Mouse (Mus musculus) kidney, adult 2 months (tissue): ENCODE data around the gene St3gal2. TPM values are rescaled to one million over a fixed set of nuclear protein-coding genes. Genes with fewer than 3 reads are reported as not detected.
"Not testable (repeated sequence)": the region's sequence is repeated elsewhere in the genome, so short reads cannot be mapped to it uniquely, and the experiment has no call there.

Source experiments
- DNase-seq: peaks from one replicate; pipeline ENCODE4 v3.0.0; 2021
- H3K27ac ChIP-seq: fragments of 200-500 bp; 2 replicates; pipeline ENCODE4 v1.5.1; 2012; ENCODE audit warnings: low read depth, low read length, control low read depth, inconsistent platforms; ENCODE audit not compliant: insufficient read depth
- H3K27me3 ChIP-seq: fragments of 200-500 bp; replicated peaks from 2 replicates; pipeline ENCODE4 v1.6.1; 2012; ENCODE audit warnings: mild to moderate bottlenecking, moderate library complexity, low read length, inconsistent platforms; ENCODE audit not compliant: control insufficient read depth, insufficient read depth
- H3K36me3 ChIP-seq: fragments of 200-500 bp; 2 replicates; pipeline ENCODE4 v1.6.1; 2012; ENCODE audit warnings: mild to moderate bottlenecking, moderate library complexity, low read length, inconsistent platforms; ENCODE audit not compliant: control insufficient read depth, insufficient read depth
- H3K4me1 ChIP-seq: fragments of 200-500 bp; 2 replicates; pipeline ENCODE4 v1.6.1; 2011; ENCODE audit warnings: low read length; ENCODE audit not compliant: control insufficient read depth, insufficient read depth
- H3K4me3 ChIP-seq: fragments of 200-500 bp; 2 replicates; pipeline ENCODE4 v1.5.1; 2011; ENCODE audit warnings: mild to moderate bottlenecking, low read depth, low read length, control low read depth; ENCODE audit not compliant: insufficient read depth
- CTCF ChIP-seq: fragments of 200-500 bp; conservative IDR thresholded peaks from 2 replicates; pipeline ENCODE4 v1.5.1; 2011; ENCODE audit warnings: low read depth, mild to moderate bottlenecking, control low read depth, low read length, moderate library complexity, mixed read lengths; ENCODE audit not compliant: insufficient read depth, insufficient read length
- POLR2A ChIP-seq: fragments of 200-500 bp; IDR thresholded peaks from one replicate; pipeline ENCODE4 v1.6.1; 2011; ENCODE audit warnings: low read depth, low read length, control low read depth
- WGBS: fragments of 180-500 bp; shearing (Covaris S2); methylation state at CpG from one replicate; pipeline ENCODE4 v1.1.7; 2018; 5-methylcytosine and 5-hydroxymethylcytosine counted together
- polyA plus RNA-seq: library from polyadenylated mRNA; depleted of rRNA; stranded (reverse); fragments of >200 nt; gene quantifications from 2 replicates; pipeline ENCODE4 v1.2.3, GENCODE M21; 2012

Gene St3gal2
- polyA plus RNA-seq, 1 experiment, result 28.6 TPM

DNA sequence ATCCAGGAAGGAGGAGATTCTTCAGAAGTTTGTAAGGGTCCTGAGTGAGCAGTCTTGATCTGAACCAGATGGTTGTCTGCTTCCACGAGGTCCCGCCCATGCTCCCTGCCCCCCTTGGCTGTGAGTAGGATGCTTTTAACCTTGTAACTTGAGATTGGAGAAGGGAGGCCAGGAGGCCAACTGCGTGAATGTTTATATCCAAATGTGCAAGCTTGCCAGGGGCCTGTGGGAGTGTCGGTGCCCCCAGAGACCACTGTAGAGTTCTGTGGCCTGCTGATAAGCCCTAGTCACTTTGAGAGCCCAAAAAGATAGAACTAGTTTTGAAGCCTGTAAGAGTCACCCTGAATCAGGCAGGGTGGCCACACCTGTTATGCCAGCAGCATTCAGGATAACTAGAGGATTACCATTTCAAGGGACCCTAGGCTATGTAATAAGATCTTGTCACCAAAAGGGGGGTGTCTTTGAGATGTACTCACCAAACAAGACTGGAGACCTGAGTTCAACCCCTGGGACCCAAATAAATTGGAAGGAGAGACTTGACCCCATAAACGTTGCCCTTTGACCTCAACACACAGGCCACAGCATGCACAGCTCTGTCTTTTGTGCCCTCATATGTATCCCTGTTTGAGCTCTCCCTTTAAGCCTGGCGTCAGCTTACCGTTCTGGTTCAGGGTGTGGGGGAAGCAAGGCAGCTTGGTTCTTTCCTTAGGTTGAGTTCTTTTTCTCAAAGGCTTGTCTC, 1.9 kb downstream of the St3gal2 start:
- DNase-seq, result peak; percentile 51
- no peaks in the 10 kb centered on the region for H3K27me3 ChIP-seq
- no peaks in the 10 kb centered on the region for H3K36me3 ChIP-seq
- no peak overlapping the region for H3K4me3 ChIP-seq
- H3K27ac ChIP-seq, result no peak overlapping the region
- WGBS, result 46% methylated on average over 7 of the region's 7 CpGs
- TF ChIP-seq POLR2A (no peak), CTCF (no peak)
- peaks cover 15% of the 10 kb centered on the region; the same call in 1 of the 2 replicates for H3K4me1 ChIP-seq

DNA sequence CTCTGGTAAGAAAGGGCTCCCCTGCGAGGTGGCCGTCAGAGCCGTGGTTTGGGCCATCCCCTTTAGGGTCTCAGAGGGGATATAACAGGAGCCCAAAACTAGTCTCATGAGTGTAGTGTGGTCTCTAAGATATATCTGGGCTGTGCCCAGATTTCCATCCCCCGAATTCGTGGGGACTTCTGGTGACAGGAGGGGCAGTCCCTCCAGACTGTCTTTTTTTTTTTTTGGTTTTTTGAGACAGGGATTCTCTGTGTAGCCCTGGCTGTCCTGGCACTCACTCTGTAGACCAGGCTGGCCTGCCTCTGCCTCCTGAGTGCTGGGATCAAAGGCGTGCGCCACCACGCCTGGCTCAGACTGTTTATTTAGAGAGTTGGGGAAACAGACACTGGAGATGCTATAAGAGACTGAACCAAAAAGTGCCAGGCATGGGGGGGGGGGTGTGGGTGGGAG, 6.0 kb downstream of the St3gal2 start:
- H3K4me3 ChIP-seq, result no peak overlapping the region
- DNase-seq, result no peak
- TF ChIP-seq POLR2A (no peak), CTCF (no peak)
- H3K27me3 ChIP-seq, result no peaks in the 10 kb centered on the region
- H3K36me3 ChIP-seq, result no peaks in the 10 kb centered on the region
- WGBS, result 88% methylated on average over 8 of the region's 8 CpGs
- H3K4me1 ChIP-seq, result no peaks in the 10 kb centered on the region; the same call in 1 of the 2 replicates
- no peak overlapping the region for H3K27ac ChIP-seq

DNA sequence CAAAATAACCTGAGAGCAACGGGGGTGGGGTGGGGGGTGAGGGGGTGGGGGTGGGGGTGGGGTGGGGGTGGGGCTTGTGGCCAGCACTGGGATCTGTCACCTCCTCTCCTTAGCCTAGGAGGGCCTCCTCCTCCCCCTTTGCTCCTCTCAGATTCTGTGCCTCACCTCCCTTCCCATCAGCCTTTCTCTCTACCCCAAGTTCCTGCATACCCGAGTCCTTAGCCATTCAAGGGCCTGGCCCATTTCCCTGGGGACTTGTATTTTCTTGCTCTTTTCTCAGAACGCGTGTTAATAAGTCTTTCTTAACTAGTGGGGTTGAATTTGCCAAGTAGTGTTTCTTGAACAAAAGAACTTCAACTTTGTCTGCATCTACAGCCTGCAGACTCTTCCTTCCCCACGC, 7.0 kb downstream of the St3gal2 start:
- peak; percentile 26 for DNase-seq
- WGBS, result 51% methylated on average over 5 of the region's 5 CpGs
- TF ChIP-seq CTCF, result no peak
- no peak for TF ChIP-seq POLR2A
- H3K4me3 ChIP-seq, result no peak overlapping the region
- H3K36me3 ChIP-seq, result no peaks in the 10 kb centered on the region
- H3K27ac ChIP-seq, result no peak overlapping the region
- H3K4me1 ChIP-seq, result 0 out of 2 replicates have a peak, but pooled peaks cover under 1% of the 10 kb centered on the region
- H3K27me3 ChIP-seq, result no peaks in the 10 kb centered on the region

DNA sequence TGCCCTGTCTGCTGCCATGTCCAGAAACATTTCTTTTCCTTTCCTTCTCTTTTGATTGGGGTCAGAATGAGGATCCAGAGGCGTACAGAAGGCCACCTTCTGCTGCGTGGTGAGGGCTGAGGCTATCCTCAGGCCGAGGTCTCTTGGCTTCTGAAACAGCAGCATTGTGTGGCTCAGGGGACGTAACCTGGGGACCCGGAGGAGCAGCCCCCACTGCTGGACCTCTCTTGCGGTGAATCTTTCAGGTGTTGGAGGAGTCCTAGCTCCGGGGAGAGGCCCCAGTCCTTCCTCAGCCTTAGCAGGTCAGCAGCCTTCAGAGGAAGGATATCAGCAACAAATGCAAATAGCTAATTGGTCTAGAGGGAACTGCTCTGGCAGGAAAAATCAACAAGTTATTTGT, 8.7 kb downstream of the St3gal2 start:
- Histone ChIP-seq H3K27ac (no peak overlapping the region), H3K4me1 (peaks cover 4% of the 10 kb centered on the region; the same call in 1 of the 2 replicates), H3K36me3 (no peaks in the 10 kb centered on the region), H3K27me3 (no peaks in the 10 kb centered on the region), H3K4me3 (no peak overlapping the region)
- no peak for DNase-seq
- TF ChIP-seq POLR2A (no peak), CTCF (no peak)
- 81% methylated on average over 7 of the region's 7 CpGs for WGBS

DNA sequence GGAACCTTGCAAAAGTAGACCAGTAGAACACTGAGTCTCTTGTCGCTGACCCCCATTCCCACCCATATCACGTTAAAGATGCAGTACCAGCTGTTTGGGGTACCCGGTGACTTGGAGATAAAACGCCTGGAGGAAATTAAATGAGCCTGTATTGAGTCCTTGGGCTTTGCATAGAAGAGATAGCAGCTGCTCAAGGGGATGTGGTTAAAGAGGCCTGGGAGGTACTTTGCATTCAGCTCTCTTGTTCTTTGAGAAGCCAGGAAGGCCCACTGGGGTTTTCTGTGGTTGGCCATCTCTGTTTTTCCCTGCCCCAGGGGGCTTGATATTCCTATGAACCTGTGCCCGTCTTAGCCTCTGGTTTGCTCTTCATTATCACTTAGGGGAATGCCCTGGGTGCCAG, 9.3 kb downstream of the St3gal2 start:
- TF ChIP-seq POLR2A, result no peak
- TF ChIP-seq CTCF, result no peak
- Histone ChIP-seq H3K27ac (no peak overlapping the region), H3K4me1 (peaks cover 4% of the 10 kb centered on the region; the same call in 1 of the 2 replicates), H3K36me3 (no peaks in the 10 kb centered on the region), H3K27me3 (no peaks in the 10 kb centered on the region), H3K4me3 (no peak overlapping the region)
- no peak for DNase-seq
- WGBS, result 85% methylated on average over 5 of the region's 5 CpGs

DNA sequence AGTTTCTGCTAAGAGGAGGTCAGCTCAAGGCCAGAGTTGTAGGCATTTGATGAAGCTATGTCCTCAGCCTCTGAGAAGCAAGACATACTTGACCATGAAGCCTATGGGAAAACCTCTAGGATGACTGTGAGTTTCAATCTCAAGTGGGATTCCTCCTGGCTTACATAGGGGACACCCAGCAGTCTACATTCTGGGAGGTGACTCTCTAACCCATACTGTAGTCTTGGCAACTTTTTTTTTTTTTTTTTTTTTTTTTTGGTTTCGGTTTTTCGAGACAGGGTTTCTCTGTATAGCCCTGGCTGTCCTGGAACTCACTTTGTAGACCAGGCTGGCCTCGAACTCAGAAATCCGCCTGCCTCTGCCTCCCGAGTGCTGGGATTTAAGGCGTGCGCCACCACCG, 9.9 kb downstream of the St3gal2 start:
- H3K4me3 ChIP-seq, H3K27me3 ChIP-seq, H3K36me3 ChIP-seq, DNase-seq, H3K27ac ChIP-seq, H3K4me1 ChIP-seq: not testable (repeated sequence)
- WGBS, result 95% methylated on average over 8 of the region's 8 CpGs

DNA sequence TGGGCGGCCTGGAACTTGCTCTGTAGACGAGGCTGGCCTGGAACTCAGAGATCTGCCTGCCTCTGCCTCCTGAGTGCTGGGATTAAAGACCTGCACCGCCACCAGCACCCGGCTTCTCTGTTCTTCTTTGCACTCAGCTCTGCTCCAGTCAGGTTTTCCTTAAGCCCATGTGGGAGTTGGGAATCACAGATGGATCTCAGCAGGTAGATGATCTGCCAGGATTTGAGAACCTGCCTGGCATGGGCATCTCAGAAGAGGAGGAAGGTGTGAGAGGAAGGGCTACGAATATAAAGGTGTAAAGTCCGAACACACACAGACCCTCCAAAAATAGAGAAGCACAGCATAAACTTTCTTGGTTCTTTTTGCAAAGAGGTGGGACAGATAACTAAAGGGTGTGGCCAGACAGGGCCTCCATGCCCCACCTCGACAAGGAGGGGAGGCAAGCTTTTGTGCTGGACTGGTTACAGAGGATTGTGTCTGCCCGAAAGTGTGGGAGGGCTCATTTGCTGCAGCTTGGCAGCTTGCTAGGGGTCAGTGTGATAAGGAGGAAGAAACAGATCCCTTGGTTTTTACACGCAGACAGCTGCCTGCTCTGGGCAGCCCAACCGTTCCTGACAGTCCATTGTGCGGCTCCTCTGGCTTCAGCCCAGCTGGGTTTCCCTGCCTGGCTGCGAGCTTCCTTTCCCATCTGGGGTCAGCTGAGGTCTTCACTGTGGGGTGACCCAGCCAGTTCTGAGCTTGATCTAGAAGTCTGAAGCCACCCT, 11.6 kb downstream of the St3gal2 start:
- Histone ChIP-seq H3K27me3 (no peaks in the 10 kb centered on the region), H3K27ac (no peak overlapping the region; the same call in 1 of the 2 replicates), H3K36me3 (no peaks in the 10 kb centered on the region), H3K4me3 (no peak overlapping the region), H3K4me1 (peaks cover 4% of the 10 kb centered on the region; the same call in 1 of the 2 replicates)
- peak; percentile 86 for DNase-seq
- WGBS, result 52% methylated on average over 12 of the region's 12 CpGs
- no peak for TF ChIP-seq POLR2A
- no peak for TF ChIP-seq CTCF
